Mouse (Mus musculus) embryonic facial prominence, embryonic 12.5 days (tissue): ENCODE measurements around the gene Gm21977. TPM values are rescaled to one million over a fixed set of nuclear protein-coding genes. Genes with fewer than 3 reads are reported as not detected.
"Not testable (repeated sequence)": the region's sequence is repeated elsewhere in the genome, so short reads cannot be mapped to it uniquely, and the experiment has no call there.

Experiments used
- ATAC-seq: fragments of 200-750 bp; cut with Nextera tagmentation; 2 replicates; pipeline ENCODE4 v1.8.0; 2017; ENCODE audit not compliant: insufficient number of reproducible peaks, insufficient read depth, low FRiP score, low TSS enrichment
- H3K27ac ChIP-seq: fragments of 300-500 bp; sonication (generic); 2 replicates; pipeline ENCODE4 v1.5.1; 2016; ENCODE audit warnings: mild to moderate bottlenecking
- H3K27me3 ChIP-seq: fragments of 300-500 bp; sonication (generic); 2 replicates; pipeline ENCODE4 v1.6.1; 2016; ENCODE audit warnings: mild to moderate bottlenecking, moderate library complexity
- H3K36me3 ChIP-seq: fragments of 300-500 bp; sonication (generic); 2 replicates; pipeline ENCODE4 v1.6.1; 2016; ENCODE audit warnings: mild to moderate bottlenecking
- H3K4me1 ChIP-seq: fragments of 300-500 bp; sonication (generic); 2 replicates; pipeline ENCODE4 v1.6.1; 2016
- H3K4me2 ChIP-seq: fragments of 300-500 bp; sonication (generic); replicated peaks from 2 replicates; pipeline ENCODE4 v1.6.1; 2016; ENCODE audit warnings: mild to moderate bottlenecking, moderate library complexity
- H3K4me3 ChIP-seq: fragments of 300-500 bp; sonication (generic); 2 replicates; pipeline ENCODE4 v1.5.1; 2016; ENCODE audit warnings: mild to moderate bottlenecking
- H3K9ac ChIP-seq: fragments of 300-500 bp; sonication (generic); 2 replicates; pipeline ENCODE4 v1.6.1; 2016; ENCODE audit warnings: mild to moderate bottlenecking, moderate library complexity
- H3K9me3 ChIP-seq: fragments of 300-500 bp; sonication (generic); 2 replicates; pipeline ENCODE4 v1.6.1; 2016; ENCODE audit warnings: mild to moderate bottlenecking, moderate library complexity
- WGBS: fragments of 180-500 bp; shearing (Covaris S2); methylation state at CpG from one replicate; pipeline ENCODE4 v1.1.7; 2016; 5-methylcytosine and 5-hydroxymethylcytosine counted together
- polyA plus RNA-seq: library from polyadenylated mRNA; unstranded; fragments of >200 nt; fragmentation: Nextera tagmentation; extraction: Ambion mirVana; gene quantifications from 2 replicates; pipeline ENCODE4 v1.2.1, GENCODE M21; 2016

Gm21977 gene
- polyA plus RNA-seq, result not detected in 2 replicates

- H3K4me2 ChIP-seq, H3K9ac ChIP-seq, H3K9me3 ChIP-seq, ATAC-seq, H3K4me1 ChIP-seq, H3K27ac ChIP-seq, H3K27me3 ChIP-seq, H3K36me3 ChIP-seq, H3K4me3 ChIP-seq: not testable (repeated sequence)
- WGBS, result no CpG with 5 or more reads among the region's 3 CpGs
These were observed at the start of gene Gm21977 for GRCm38 (mm10) chr14:42853377-42853776. Gm21977 (minus strand) TSS chr14:42853477.

Other genes with a start within 250 kb of the Gm21977 start
- not detected in 2 replicates for gene Gm3633, start 211.6 kb downstream of the Gm21977 start, polyA plus RNA-seq
- not detected in 2 replicates for gene Gm10378, start 197.5 kb downstream of the Gm21977 start, polyA plus RNA-seq
- not detected in 2 replicates for gene Gm3015, start 84.7 kb downstream of the Gm21977 start, polyA plus RNA-seq
- gene Gm10377, start 55.5 kb downstream of the Gm21977 start, polyA plus RNA-seq, result not detected in 2 replicates
- not detected in 2 replicates for gene Gm8082, start 140.1 kb upstream of the Gm21977 start, polyA plus RNA-seq
- not detected in 2 replicates for gene Gm10376, start 162.2 kb upstream of the Gm21977 start, polyA plus RNA-seq
- gene Gm8094, start 223.2 kb upstream of the Gm21977 start, polyA plus RNA-seq, result not detected in 2 replicates
- not detected in 2 replicates for gene Gm8104, start 247.1 kb upstream of the Gm21977 start, polyA plus RNA-seq